Mouse (Mus musculus) common myeloid progenitor, adult 5-6 weeks (primary cell): ENCODE data around the gene Zfp385b. TPM values are rescaled to one million over a fixed set of nuclear protein-coding genes. Genes with fewer than 3 reads are reported as not detected.

ENCODE experiments used
- ATAC-seq: replicated peaks from 2 replicates; pipeline ENCODE4 v1.8.0; 2016; ENCODE audit warnings: low read depth, mild to moderate bottlenecking, moderate TSS enrichment, inconsistent platforms; ENCODE audit not compliant: poor library complexity, severe bottlenecking
- total RNA-seq: library from RNA; stranded (forward); fragments of 200-1000, 187-1606 nt; gene quantifications from 2 replicates; pipeline ENCODE4 v1.2.3, GENCODE M21; 2017

The Zfp385b gene
- total RNA-seq = not detected in 2 replicates

- ATAC-seq = no peak
These were observed at the start of gene Zfp385b for GRCm38 (mm10) chr2:77819539-77819938. TSS of gene Zfp385b (minus strand) at chr2:77819639.

- ATAC-seq = no peak
These were observed 44.5 kb upstream of the Zfp385b start for GRCm38 (mm10) chr2:77863934-77864333.

- no peak for ATAC-seq
These were observed 44.1 kb upstream of the Zfp385b start for GRCm38 (mm10) chr2:77863522-77863921.

GRCm38 (mm10) chr2:77841464-77841863, 22.0 kb upstream of the Zfp385b start:
- ATAC-seq = no peak

- ATAC-seq = no peak
These were observed 20.1 kb upstream of the Zfp385b start for GRCm38 (mm10) chr2:77839587-77839986.

- ATAC-seq = no peak
These were observed 19.2 kb upstream of the Zfp385b start for GRCm38 (mm10) chr2:77838688-77839087.

GRCm38 (mm10) chr2:77835781-77836180, 16.3 kb upstream of the Zfp385b start:
- no peak for ATAC-seq

- ATAC-seq = no peak
These were observed 6.8 kb upstream of the Zfp385b start for GRCm38 (mm10) chr2:77826133-77826828.

- no peak for ATAC-seq
These were observed 3.6 kb upstream of the Zfp385b start for GRCm38 (mm10) chr2:77823026-77823425.

GRCm38 (mm10) chr2:77817357-77817894, 2.0 kb downstream of the Zfp385b start:
- no peak for ATAC-seq

- peak; percentile 39; the same call in 1 of the 2 replicates for ATAC-seq
These were observed 2.8 kb downstream of the Zfp385b start for GRCm38 (mm10) chr2:77816413-77817314.

- ATAC-seq = no peak
These were observed 3.5 kb downstream of the Zfp385b start for GRCm38 (mm10) chr2:77815775-77816412.

GRCm38 (mm10) chr2:77814896-77815295, 4.5 kb downstream of the Zfp385b start:
- ATAC-seq = no peak

- ATAC-seq = no peak
These were observed 6.4 kb downstream of the Zfp385b start for GRCm38 (mm10) chr2:77813029-77813428.

GRCm38 (mm10) chr2:77810748-77811147, 8.7 kb downstream of the Zfp385b start:
- no peak for ATAC-seq

- ATAC-seq = no peak
These were observed 14.7 kb downstream of the Zfp385b start for GRCm38 (mm10) chr2:77804781-77805180.

- ATAC-seq = no peak
These were observed 17.1 kb downstream of the Zfp385b start for GRCm38 (mm10) chr2:77802291-77802690.

GRCm38 (mm10) chr2:77801430-77801829, 18.0 kb downstream of the Zfp385b start:
- no peak for ATAC-seq

- ATAC-seq = no peak
These were observed 18.4 kb downstream of the Zfp385b start for GRCm38 (mm10) chr2:77801009-77801408.

GRCm38 (mm10) chr2:77797233-77797632, 22.2 kb downstream of the Zfp385b start:
- ATAC-seq = no peak
